Mouse (Mus musculus): ENCODE measurements around the gene Ptprk. TPM values are rescaled to one million over a fixed set of nuclear protein-coding genes. Genes with fewer than 3 reads are reported as not detected.

Gene Ptprk
- total RNA-seq (2021), result 10 to 100 TPM; 72.8 to 87.9 TPM

GRCm38 (mm10) chr10:28074653-28075451 lies at the start of gene Ptprk:
TSS of gene Ptprk (plus strand) at chr10:28074820.
- intact Hi-C loops (cut with DNase I), result loop anchor here (10.0 kb wide), 2 partner anchors 230 to 660 kb away; no protein-coding TSS in a partner anchor
- DNase-seq (ENCODE audit: low spot score in 2 of 2), result peak; percentile 89 to 92

GRCm38 (mm10) chr10:28027791-28028190 lies 46.8 kb upstream of the Ptprk start:
- DNase-seq (ENCODE audit: low spot score in 2 of 2), result peak; percentile 3 to 5
- intact Hi-C loops (cut with DNase I), result no loop called here

GRCm38 (mm10) chr10:28036456-28036855 lies 38.2 kb upstream of the Ptprk start:
- intact Hi-C loops (cut with DNase I), result no loop called here
- no peak for DNase-seq (ENCODE audit: low spot score in 2 of 2)

GRCm38 (mm10) chr10:28054764-28055163 lies 19.9 kb upstream of the Ptprk start:
- intact Hi-C loops (cut with DNase I), result no loop called here
- DNase-seq (ENCODE audit: low spot score in 2 of 2), result no peak

- no peak for DNase-seq (ENCODE audit: low spot score in 2 of 2)
- intact Hi-C loops (cut with DNase I), result no loop called here
These were observed 15.4 kb upstream of the Ptprk start for GRCm38 (mm10) chr10:28059222-28059621.

GRCm38 (mm10) chr10:28067997-28068396 lies 6.6 kb upstream of the Ptprk start:
- peak; percentile 35 to 46 for DNase-seq (ENCODE audit: low spot score in 2 of 2)

GRCm38 (mm10) chr10:28073991-28074652 lies 498 bp upstream of the Ptprk start:
- intact Hi-C loops (cut with DNase I), result loop anchor here (10.0 kb wide), 2 partner anchors 231 to 661 kb away; no protein-coding TSS in a partner anchor
- DNase-seq (ENCODE audit: low spot score in 2 of 2), result peak in 1 of 2 experiments; percentile 51

More at GRCm38 (mm10) chr10:28067997-28068396, 6.6 kb upstream of the Ptprk start:
- intact Hi-C loops (cut with DNase I), result no loop called here

GRCm38 (mm10) chr10:28075491-28076035 lies 943 bp downstream of the Ptprk start:
- intact Hi-C loops (cut with DNase I), result loop anchor here (10.0 kb wide), 2 partner anchors 229 to 659 kb away; no protein-coding TSS in a partner anchor
- DNase-seq (ENCODE audit: low spot score in 2 of 2), result peak; percentile 37 to 39

- DNase-seq (ENCODE audit: low spot score in 2 of 2), result peak; percentile 28 to 30
- intact Hi-C loops (cut with DNase I), result loop anchor here (10.0 kb wide), 2 partner anchors 229 to 659 kb away; no protein-coding TSS in a partner anchor
These were observed 1.6 kb downstream of the Ptprk start for GRCm38 (mm10) chr10:28076036-28076855.

- intact Hi-C loops (cut with DNase I), result loop anchor here (10.0 kb wide), 2 partner anchors 227 to 657 kb away; no protein-coding TSS in a partner anchor
- DNase-seq (ENCODE audit: low spot score in 2 of 2), result no peak
These were observed 3.6 kb downstream of the Ptprk start for GRCm38 (mm10) chr10:28078270-28078669.

- DNase-seq (ENCODE audit: low spot score in 2 of 2), result no peak
- intact Hi-C loops (cut with DNase I), result no loop called here
These were observed 6.6 kb downstream of the Ptprk start for GRCm38 (mm10) chr10:28081221-28081620.

GRCm38 (mm10) chr10:28083183-28083582 lies 8.6 kb downstream of the Ptprk start:
- intact Hi-C loops (cut with DNase I), result no loop called here
- DNase-seq (ENCODE audit: low spot score in 2 of 2), result no peak

GRCm38 (mm10) chr10:28083625-28084024 lies 9.0 kb downstream of the Ptprk start:
- intact Hi-C loops (cut with DNase I), result no loop called here
- no peak for DNase-seq (ENCODE audit: low spot score in 2 of 2)

GRCm38 (mm10) chr10:28087341-28087740 lies 12.7 kb downstream of the Ptprk start:
- DNase-seq (ENCODE audit: low spot score in 2 of 2), result no peak
- intact Hi-C loops (cut with DNase I), result no loop called here

GRCm38 (mm10) chr10:28087749-28088148 lies 13.1 kb downstream of the Ptprk start:
- intact Hi-C loops (cut with DNase I), result no loop called here
- DNase-seq (ENCODE audit: low spot score in 2 of 2), result no peak

- intact Hi-C loops (cut with DNase I), result no loop called here
These were observed 21.4 kb downstream of the Ptprk start for GRCm38 (mm10) chr10:28096007-28096406.

GRCm38 (mm10) chr10:28097637-28098036 lies 23.0 kb downstream of the Ptprk start:
- intact Hi-C loops (cut with DNase I), result no loop called here
- DNase-seq (ENCODE audit: low spot score in 2 of 2), result no peak

More at GRCm38 (mm10) chr10:28096007-28096406, 21.4 kb downstream of the Ptprk start:
- DNase-seq (ENCODE audit: low spot score in 2 of 2), result no peak

- DNase-seq (ENCODE audit: low spot score in 2 of 2), result no peak
- intact Hi-C loops (cut with DNase I), result no loop called here
These were observed 24.3 kb downstream of the Ptprk start for GRCm38 (mm10) chr10:28098923-28099322.

GRCm38 (mm10) chr10:28103406-28103906 lies 28.8 kb downstream of the Ptprk start:
- intact Hi-C loops (cut with DNase I), result no loop called here
- no peak for DNase-seq (ENCODE audit: low spot score in 2 of 2)
